25 mouse cellular contexts compared by ENCODE assay signal in the genomic region with DNA sequence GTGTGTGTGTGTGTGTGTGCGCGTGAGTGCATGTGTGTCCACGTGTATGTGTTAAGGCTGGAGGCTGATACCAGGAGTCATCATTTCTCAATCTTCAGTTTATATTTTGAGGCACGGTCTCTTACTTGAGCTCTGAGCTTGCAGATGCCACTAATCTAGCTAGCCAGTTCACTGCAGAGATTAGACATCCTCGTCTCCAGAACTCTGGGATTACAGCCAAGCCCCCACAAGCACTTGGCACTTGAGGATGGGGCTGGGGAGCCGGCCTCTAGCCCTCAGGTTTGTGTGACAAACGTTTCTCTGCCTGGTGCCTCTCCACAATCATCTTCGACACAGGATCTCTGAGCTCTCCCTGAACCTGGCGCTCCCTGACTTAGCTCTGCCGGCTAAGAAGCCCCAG. TPM values are rescaled to one million over a fixed set of nuclear protein-coding genes. Genes with fewer than 3 reads are reported as not detected.
DNase-seq lines count a peak whose midpoint lies in the region; ATAC-seq and TF ChIP-seq lines count a peak whose summit lies in the region.
"Had no signal": no experiment of that assay in that cellular context is flagged by ENCODE, and none has a peak within 500 bp of the region (broad histone marks: within the 10 kb centered on the region; RNA-seq: fewer than 3 reads in every experiment).

No protein-coding gene starts in this region.

- H3K27me3 ChIP-seq in midbrain, embryonic 11.5 days (ENCODE audit: control insufficient read depth, insufficient read depth, low read length), result no peaks in the 10 kb centered on the region
- H3K27me3 ChIP-seq in midbrain, embryonic 10.5 days (ENCODE audit: low read depth, poor library complexity, severe bottlenecking), result no peaks in the 10 kb centered on the region
- no peaks in the 10 kb centered on the region for H3K27me3 ChIP-seq in stomach, postnatal 0 days (ENCODE audit: control insufficient read depth, insufficient read depth, low read length)
- H3K27me3 ChIP-seq in neural tube, embryonic 15.5 days (replicated peaks), result no peaks in the 10 kb centered on the region
- H3K27me3 ChIP-seq: embryonic facial prominence, embryonic 13.5 days; embryonic facial prominence, embryonic 15.5 days; forebrain, embryonic 12.5 days; Patski had no signal

- H3K36me3 ChIP-seq in midbrain, embryonic 11.5 days (ENCODE audit: control insufficient read depth, insufficient read depth, low read length), result no peaks in the 10 kb centered on the region
- H3K36me3 ChIP-seq in midbrain, embryonic 10.5 days, result no peaks in the 10 kb centered on the region
- no peaks in the 10 kb centered on the region for H3K36me3 ChIP-seq in stomach, postnatal 0 days (ENCODE audit: control insufficient read depth, insufficient read depth, low read length)
- H3K36me3 ChIP-seq in neural tube, embryonic 15.5 days, result no peaks in the 10 kb centered on the region
- H3K36me3 ChIP-seq: embryonic facial prominence, embryonic 13.5 days; embryonic facial prominence, embryonic 15.5 days; forebrain, embryonic 10.5 days; forebrain, embryonic 12.5 days had no signal

- no peak for TF ChIP-seq POLR2A in brain, embryonic 14.5 days (IDR thresholded peaks at IDR 0.05; ENCODE audit: borderline replicate concordance, extremely low read depth, insufficient read depth, insufficient read length, poor library complexity, severe bottlenecking)

- 80% methylated on average over 10 of the region's 10 CpGs for whole genome bisulfite sequencing in midbrain, embryonic 11.5 days
- 82% methylated on average over 10 of the region's 10 CpGs for WGBS in midbrain, embryonic 10.5 days
- WGBS in stomach, postnatal 0 days, result 62% methylated on average over 10 of the region's 10 CpGs
- WGBS in neural tube, embryonic 15.5 days, result 78% methylated on average over 10 of the region's 10 CpGs

- no peak for TF ChIP-seq EP300 in stomach, postnatal 0 days (optimal IDR thresholded peaks at IDR 0.05)

- peak; percentile 81 to 84 for DNase-seq in cerebellum, postnatal 14 days
- peak; percentile 82 for DNase-seq in midbrain, embryonic 11.5 days (ENCODE audit: low spot score, missing footprints)
- DNase-seq in midbrain, embryonic 10.5 days (ENCODE audit: low spot score), result no peak
- peak; percentile 8 for DNase-seq in brain, embryonic 14.5 days (ENCODE audit: low read depth)
- DNase-seq in stomach, postnatal 0 days (ENCODE audit: low spot score), result no peak
- no peak for DNase-seq in left cerebral cortex, adult 11 months (ENCODE audit: low spot score)
- DNase-seq: adrenal gland, adult 8-10 months; adrenal gland, postnatal 36 days; cerebellum, adult 11-12 months; cerebellum, adult 9-10 months; embryo, embryonic 11 days had no signal

- H3K4me2 ChIP-seq in midbrain, embryonic 11.5 days, result no peak overlapping the region
- no peak overlapping the region for H3K4me2 ChIP-seq in stomach, postnatal 0 days (replicated peaks; ENCODE audit: low read depth)
- no peak overlapping the region for H3K4me2 ChIP-seq in neural tube, embryonic 15.5 days
- H3K4me2 ChIP-seq: embryonic facial prominence, embryonic 13.5 days; embryonic facial prominence, embryonic 15.5 days; forebrain, embryonic 12.5 days had no signal

- H3K4me1 ChIP-seq in midbrain, embryonic 11.5 days (ENCODE audit: control insufficient read depth, insufficient read depth, low read length), result no peaks in the 10 kb centered on the region
- H3K4me1 ChIP-seq in midbrain, embryonic 10.5 days, result no peaks in the 10 kb centered on the region
- no peaks in the 10 kb centered on the region for H3K4me1 ChIP-seq in stomach, postnatal 0 days (replicated peaks; ENCODE audit: control insufficient read depth, insufficient read depth)
- no peaks in the 10 kb centered on the region for H3K4me1 ChIP-seq in neural tube, embryonic 15.5 days
- H3K4me1 ChIP-seq: embryonic facial prominence, embryonic 13.5 days; forebrain, embryonic 10.5 days; forebrain, embryonic 12.5 days had no signal

- ATAC-seq in cerebellum, adult (ENCODE audit: insufficient number of reproducible peaks, low FRiP score, low TSS enrichment), result no peak
- no peak for ATAC-seq in midbrain, embryonic 11.5 days (ENCODE audit: low FRiP score)
- no peak for ATAC-seq in stomach, postnatal 0 days (ENCODE audit: low FRiP score, low TSS enrichment)
- no peak for ATAC-seq in neural tube, embryonic 15.5 days (ENCODE audit: low FRiP score)
- ATAC-seq: activated CD4-positive, CD25-positive, alpha-beta regulatory T cell, adult 4 months; forebrain, embryonic 14.5 days; forebrain, embryonic 16.5 days; Patski had no signal

- TF ChIP-seq CTCF in brain, embryonic 14.5 days (IDR thresholded peaks at IDR 0.05; ENCODE audit: borderline replicate concordance, extremely low read depth, insufficient read depth, insufficient read length), result no peak
- TF ChIP-seq CTCF in stomach, postnatal 0 days (IDR thresholded peaks at IDR 0.05; ENCODE audit: low read depth), result no peak

- no peak overlapping the region for H3K9ac ChIP-seq in midbrain, embryonic 11.5 days (ENCODE audit: low read length)
- 0 out of 2 replicates have a peak overlapping the region, but pooled peaks have one; percentile 27 for H3K9ac ChIP-seq in stomach, postnatal 0 days (ENCODE audit: low read length)
- no peak overlapping the region for H3K9ac ChIP-seq in neural tube, embryonic 15.5 days (replicated peaks)
- H3K9ac ChIP-seq: embryonic facial prominence, embryonic 15.5 days; forebrain, embryonic 12.5 days had no signal

- no peak overlapping the region for H3K4me3 ChIP-seq in midbrain, embryonic 11.5 days (ENCODE audit: low read depth, low read length)
- H3K4me3 ChIP-seq in midbrain, embryonic 10.5 days, result no peak overlapping the region
- H3K4me3 ChIP-seq in stomach, postnatal 0 days (ENCODE audit: low read depth, low read length), result no peak overlapping the region
- H3K4me3 ChIP-seq in neural tube, embryonic 15.5 days (replicated peaks), result no peak overlapping the region
- H3K4me3 ChIP-seq: embryonic facial prominence, embryonic 13.5 days; embryonic facial prominence, embryonic 15.5 days; erythroblast, embryonic 14.5 days; forebrain, embryonic 10.5 days; forebrain, embryonic 12.5 days had no signal

- H3K27ac ChIP-seq in midbrain, embryonic 11.5 days (ENCODE audit: low read depth, low read length), result no peak overlapping the region
- H3K27ac ChIP-seq in midbrain, embryonic 10.5 days (replicated peaks), result no peak overlapping the region
- H3K27ac ChIP-seq in stomach, postnatal 0 days (replicated peaks), result no peak overlapping the region
- no peak overlapping the region for H3K27ac ChIP-seq in neural tube, embryonic 15.5 days (replicated peaks)
- H3K27ac ChIP-seq: embryonic facial prominence, embryonic 13.5 days; forebrain, embryonic 10.5 days; forebrain, embryonic 12.5 days had no signal

- no peaks in the 10 kb centered on the region for H3K9me3 ChIP-seq in midbrain, embryonic 11.5 days (ENCODE audit: control insufficient read depth, low read length)
- H3K9me3 ChIP-seq in midbrain, embryonic 10.5 days (replicated peaks), result peaks cover 19% of the 10 kb centered on the region
- H3K9me3 ChIP-seq in stomach, postnatal 0 days (ENCODE audit: control insufficient read depth, low read length), result no peaks in the 10 kb centered on the region
- no peaks in the 10 kb centered on the region for H3K9me3 ChIP-seq in neural tube, embryonic 15.5 days (replicated peaks)
- H3K9me3 ChIP-seq: embryonic facial prominence, embryonic 15.5 days; forebrain, embryonic 12.5 days had no signal

RNA-seq across cellular contexts. Expression of gene Serpine1, which starts 18.8 kb away (rescaled TPM):
- polyA plus RNA-seq in midbrain, embryonic 11.5 days (2014; fragmentation: Nextera tagmentation; extraction: Ambion mirVana), result not detected in 2 replicates
- 0.07 and 0.11 TPM in 2 replicates for polyA plus RNA-seq in midbrain, embryonic 10.5 days (2016; fragmentation: Nextera tagmentation; extraction: Ambion mirVana)
- 2.1 and 2.6 TPM in 2 replicates for polyA plus RNA-seq in brain, embryonic 14.5 days (2012; rRNA removed)
- 0.25 and 0.27 TPM in 2 replicates for polyA plus RNA-seq in stomach, postnatal 0 days (2015; fragmentation: Nextera tagmentation; extraction: Ambion mirVana)
- 0.23 and 0.26 TPM in 2 replicates for polyA plus RNA-seq in neural tube, embryonic 15.5 days (2015; fragmentation: Nextera tagmentation; extraction: Ambion mirVana)
- polyA plus RNA-seq: activated CD4-positive, CD25-positive, alpha-beta regulatory T cell, adult 4 months; erythroblast, embryonic 14.5 days had no signal

RNA-seq across cellular contexts. Expression of gene Trim56, which starts 25.1 kb away (rescaled TPM):
- 4.5 and 4.8 TPM in 2 replicates for polyA plus RNA-seq in midbrain, embryonic 11.5 days (2014; fragmentation: Nextera tagmentation; extraction: Ambion mirVana)
- 3.9 and 5.4 TPM in 2 replicates for polyA plus RNA-seq in midbrain, embryonic 10.5 days (2016; fragmentation: Nextera tagmentation; extraction: Ambion mirVana)
- 1.2 and 2.2 TPM in 2 replicates for polyA plus RNA-seq in brain, embryonic 14.5 days (2012; rRNA removed)
- polyA plus RNA-seq in stomach, postnatal 0 days (2015; fragmentation: Nextera tagmentation; extraction: Ambion mirVana), result 4.4 and 4.5 TPM in 2 replicates
- 2.4 and 5.4 TPM in 2 replicates for polyA plus RNA-seq in neural tube, embryonic 15.5 days (2015; fragmentation: Nextera tagmentation; extraction: Ambion mirVana)

RNA-seq across cellular contexts. Expression of gene Ap1s1, which starts 44.9 kb away (rescaled TPM):
- 176 and 192 TPM in 2 replicates for polyA plus RNA-seq in midbrain, embryonic 11.5 days (2014; fragmentation: Nextera tagmentation; extraction: Ambion mirVana)
- 209 and 228 TPM in 2 replicates for polyA plus RNA-seq in midbrain, embryonic 10.5 days (2016; fragmentation: Nextera tagmentation; extraction: Ambion mirVana)
- polyA plus RNA-seq in brain, embryonic 14.5 days (2012; rRNA removed), result 162 and 163 TPM in 2 replicates
- polyA plus RNA-seq in stomach, postnatal 0 days (2015; fragmentation: Nextera tagmentation; extraction: Ambion mirVana), result 140 and 146 TPM in 2 replicates
- polyA plus RNA-seq in neural tube, embryonic 15.5 days (2015; fragmentation: Nextera tagmentation; extraction: Ambion mirVana), result 209 and 222 TPM in 2 replicates

RNA-seq across cellular contexts. Expression of gene Muc3, which starts 58.3 kb away (rescaled TPM):
- not detected in 2 replicates for polyA plus RNA-seq in midbrain, embryonic 11.5 days (2014; fragmentation: Nextera tagmentation; extraction: Ambion mirVana)
- polyA plus RNA-seq in midbrain, embryonic 10.5 days (2016; fragmentation: Nextera tagmentation; extraction: Ambion mirVana), result not detected in 2 replicates
- 0.05 and 0.08 TPM in 2 replicates for polyA plus RNA-seq in brain, embryonic 14.5 days (2012; rRNA removed)
- 0.68 and 0.75 TPM in 2 replicates for polyA plus RNA-seq in stomach, postnatal 0 days (2015; fragmentation: Nextera tagmentation; extraction: Ambion mirVana)
- polyA plus RNA-seq in neural tube, embryonic 15.5 days (2015; fragmentation: Nextera tagmentation; extraction: Ambion mirVana), result 0.34 TPM in 1 of 2 replicates, not detected in the other
- polyA plus RNA-seq: C2C12; cerebellum, adult 2 months; embryonic facial prominence, embryonic 11.5 days; embryonic facial prominence, embryonic 13.5 days; embryonic facial prominence, embryonic 15.5 days; erythroblast, embryonic 14.5 days; forebrain, embryonic 10.5 days; forebrain, embryonic 12.5 days; forebrain, embryonic 14.5 days; forebrain, embryonic 16.5 days; Patski had no signal

Comparison
In these comparisons a context has a peak if more than half of its experiments do, and no peak if none do; other contexts are left out.
1. DNase-seq: peak in cerebellum, postnatal 14 days (2 of 2), midbrain, embryonic 11.5 days (single experiment) and brain, embryonic 14.5 days (single experiment); none in midbrain, embryonic 10.5 days (single experiment), stomach, postnatal 0 days (single experiment) and left cerebral cortex, adult 11 months (single experiment).